Mouse (Mus musculus) G1E (cell line): ENCODE measurements around the gene Gm43738.

Experiments used
- CTCF ChIP-seq: IDR thresholded peaks from 2 replicates; pipeline ENCODE4 v1.5.1; 2012; ENCODE audit warnings: low read depth, low read length, inconsistent platforms, mixed read lengths
- GATA1 ChIP-seq: IDR thresholded peaks from 2 replicates; pipeline ENCODE4 v1.6.1; 2012; ENCODE audit warnings: borderline replicate concordance, low read length, inconsistent platforms, mixed read lengths
- POLR2AphosphoS5 ChIP-seq: IDR thresholded peaks from 2 replicates; pipeline ENCODE4 v1.6.1; 2012; ENCODE audit warnings: low read depth, low read length, inconsistent platforms; ENCODE audit not compliant: insufficient replicate concordance
- TAL1 ChIP-seq: conservative IDR thresholded peaks from 2 replicates; pipeline ENCODE4 v1.6.1; 2012; ENCODE audit warnings: low read depth, low read length, inconsistent platforms, mixed read lengths

DNA sequence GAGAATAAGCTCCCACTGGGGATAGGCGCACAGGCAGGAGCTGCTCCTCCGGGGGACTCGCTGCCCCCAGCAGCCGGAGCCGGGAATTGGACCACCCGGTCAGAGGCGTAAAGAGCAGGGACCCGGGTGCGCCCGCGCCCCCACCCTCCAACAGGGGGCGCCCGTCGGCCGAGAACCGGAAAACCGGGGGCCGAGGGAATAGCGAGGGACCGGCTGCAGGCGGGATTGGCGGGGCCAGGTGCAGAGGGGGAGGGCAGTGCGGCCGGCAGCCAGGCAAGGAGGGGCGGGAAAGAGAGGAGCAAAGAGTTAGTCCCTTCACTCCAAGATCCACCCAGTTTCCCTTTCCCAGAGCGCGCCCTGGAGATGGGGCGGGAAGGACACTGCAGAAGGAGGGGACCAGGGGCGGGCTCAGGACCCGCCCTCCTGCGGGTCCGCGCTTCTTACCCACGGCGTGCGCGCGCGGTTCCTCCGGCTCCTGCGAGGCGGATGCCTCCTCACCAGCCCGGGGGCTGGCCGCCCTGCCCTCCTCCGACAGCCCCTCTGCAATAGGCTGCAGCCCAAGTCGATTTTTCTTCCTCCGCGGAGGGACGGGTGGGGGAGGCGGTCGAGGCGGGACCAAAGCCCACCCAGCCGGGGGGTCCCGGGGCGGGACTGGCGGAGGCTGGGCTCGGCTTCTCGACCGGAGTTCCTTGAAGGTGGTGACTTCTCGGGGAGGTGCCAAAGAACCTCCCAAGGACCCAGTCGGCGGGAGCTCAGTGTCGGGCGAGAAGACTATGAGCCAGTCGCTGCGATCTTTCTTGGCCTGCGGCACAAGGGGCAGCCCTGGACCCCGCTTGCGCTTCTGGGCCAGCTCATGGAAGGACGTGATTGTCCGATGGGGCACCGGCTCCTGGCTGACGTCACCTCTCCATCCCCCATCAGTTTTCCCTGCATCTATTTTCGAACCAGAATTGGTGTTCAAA is 9.9 kb downstream of the Gm43738 start:
- TF ChIP-seq GATA1, result no peak
- TF ChIP-seq CTCF, result peak; percentile 56
- no peak for TF ChIP-seq POLR2AphosphoS5
- TF ChIP-seq TAL1, result no peak
